Mouse (Mus musculus) embryonic stem cell, embryonic (primary cell): ENCODE measurements around the gene Aff4.

Source experiments
- CTCF ChIA-PET, 4 experiments: fragments of 300-600 bp in 2 of 4; fragments of 350-600 bp in 2 of 4; sonication (Branson Sonifier 250); formaldehyde crosslinking; loops; one replicate each; lab custom pipeline; 2022; ENCODE audit warnings: inconsistent platforms in 2 of 4; lab: Charles Lee
- POLR2A ChIA-PET, 4 experiments: fragments of 300-600 bp in 2 of 4; fragments of 350-600 bp in 2 of 4; sonication (Branson Sonifier 250); formaldehyde crosslinking; loops; one replicate each; lab custom pipeline; 2022; ENCODE audit warnings: antibody characterized with exemption in 4 of 4, inconsistent platforms in 1 of 4; lab: Charles Lee

Gene Aff4

DNA sequence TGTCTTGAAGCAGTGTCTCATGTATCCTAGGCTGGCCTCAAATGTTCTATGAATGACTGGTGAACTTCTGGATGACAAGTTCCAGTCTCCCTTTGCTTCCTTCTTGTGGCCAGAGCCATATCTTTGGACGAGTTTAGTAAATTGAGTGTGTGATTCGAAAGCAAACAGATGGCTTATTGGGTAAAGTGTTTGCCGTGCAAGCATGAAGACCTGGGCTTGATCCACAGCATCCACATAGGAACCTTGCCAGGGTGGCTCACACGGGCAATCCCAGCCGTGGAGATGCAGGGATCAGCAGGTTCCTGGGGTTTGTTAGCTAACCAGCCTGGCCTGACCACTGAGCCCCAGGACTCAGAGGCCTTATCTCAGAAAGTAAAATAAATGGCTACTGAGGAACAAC is 102.4 kb downstream of the Aff4 start:
- CTCF ChIA-PET, result interaction anchor here in 1 of 4 experiments (0.7 kb wide), 1 partner anchor 63 kb away, joined by 3 read pairs; no protein-coding TSS in a partner anchor
- POLR2A ChIA-PET, result interaction anchor here in 1 of 4 experiments (1.2 kb wide), 1 partner anchor 11 kb away, joined by 3 read pairs; no protein-coding TSS in a partner anchor

DNA sequence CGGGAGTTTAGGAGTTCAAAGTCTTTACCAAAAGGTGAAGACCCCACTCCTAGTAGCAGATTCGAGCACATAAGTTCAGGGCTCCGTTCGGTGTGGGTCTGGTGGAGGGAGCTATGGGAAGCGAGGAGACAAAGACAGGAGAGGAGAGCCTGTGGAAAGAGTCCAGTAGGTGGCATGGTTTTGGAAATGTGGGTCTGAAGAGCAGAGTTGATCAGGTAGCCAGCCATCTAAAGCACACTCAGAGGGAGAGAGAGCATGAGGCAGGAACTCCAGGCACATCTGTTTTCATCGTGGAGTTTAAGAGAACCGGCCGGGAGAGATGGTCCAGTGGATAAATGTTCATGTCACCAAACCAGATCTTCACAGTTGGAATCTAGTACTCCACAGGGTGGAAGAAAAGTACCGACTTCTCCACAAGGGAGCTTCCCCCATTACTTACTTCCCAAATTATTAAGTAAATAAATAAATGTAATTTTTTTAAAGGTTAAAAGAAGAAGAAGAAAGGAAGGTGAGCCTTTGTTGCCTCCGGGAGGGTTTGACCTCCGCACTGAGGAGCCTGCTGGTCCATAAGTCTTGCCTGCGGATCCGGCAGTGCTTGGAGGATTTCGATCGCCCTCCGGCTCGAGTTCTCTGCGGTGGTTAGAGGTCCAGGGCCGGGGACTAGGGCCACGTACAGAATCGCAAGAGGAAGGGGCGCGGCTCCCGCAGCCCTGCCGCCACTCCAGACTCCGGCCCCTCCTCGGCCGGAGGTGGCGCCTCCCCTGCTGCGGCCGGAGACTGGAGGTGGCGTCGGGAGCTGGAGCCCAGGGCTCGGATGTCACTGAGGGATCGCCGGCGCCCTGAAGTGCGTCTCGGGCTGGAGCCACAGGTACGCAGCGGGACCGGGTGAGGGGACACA is 106.1 kb downstream of the Aff4 start, which contains the start of the genes Gm10447 and Shroom1:
Gene Gm10447 (minus strand): TSS at position 637 of the 898 bp plus-strand sequence.
Gene Shroom1 (plus strand): TSS at position 732 of the 898 bp plus-strand sequence.
- CTCF ChIA-PET, result interaction anchor here (0.6 to 3.7 kb wide), 36 partner anchors 8 to 293 kb away, joined by 3 to 56 read pairs (median 4); partner anchors contain the start of genes Gm9837 (in 3 of the 4), Gdf9 (in 1 of the 4), Gm9945 (in 1 of the 4) and Sowaha (in 1 of the 4)
- POLR2A ChIA-PET, result interaction anchor here in 3 of 4 experiments (0.6 to 3.5 kb wide), 21 partner anchors 9 to 200 kb away, joined by 3 to 20 read pairs (median 4); partner anchors contain the start of genes Gdf9 (in 2 of the 3), Uqcrq (in 2 of the 3), Gm9837 (in 1 of the 3) and Gm9945 (in 1 of the 3)

DNA sequence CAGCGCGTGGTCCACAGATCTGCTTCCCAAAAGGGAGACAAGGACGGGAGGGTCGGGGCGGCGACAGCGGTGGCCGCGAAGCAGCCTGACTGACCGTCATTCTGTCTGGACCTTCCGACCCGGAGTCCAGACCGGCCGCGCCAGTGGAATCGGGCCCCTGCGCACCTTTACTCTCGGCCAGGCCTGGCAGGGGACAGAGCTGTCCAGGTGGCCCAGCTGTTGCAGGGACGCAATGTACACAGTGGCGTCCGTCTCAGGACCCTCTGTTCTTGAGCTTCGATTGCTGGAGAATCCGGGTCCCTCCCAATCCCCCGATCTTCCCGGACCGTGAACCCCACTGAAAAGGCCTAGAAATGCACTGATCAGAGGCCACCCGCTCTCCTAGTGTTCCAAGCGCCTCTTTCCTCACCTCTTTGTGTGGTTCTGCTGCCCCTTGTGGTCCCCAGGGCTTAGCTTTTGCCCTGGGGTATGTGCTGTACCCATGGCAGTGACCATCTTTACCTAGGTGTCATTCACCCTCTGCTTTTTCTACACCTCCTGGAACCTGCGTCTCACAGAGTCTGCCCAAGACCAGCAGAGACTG is 106.8 kb downstream of the Aff4 start:
- ChIA-PET POLR2A (interaction anchor here in 3 of 4 experiments (0.6 to 3.5 kb wide), 18 partner anchors 8 to 1854 kb away, joined by 3 to 20 read pairs (median 4); partner anchors contain the start of genes Gdf9 (in 2 of the 3), Uqcrq (in 2 of the 3), Gm9837 (in 1 of the 3) and Gm9945 (in 1 of the 3)), CTCF (interaction anchor here (0.6 to 3.7 kb wide), 26 partner anchors 8 to 278 kb away, joined by 3 to 56 read pairs (median 4); partner anchors contain the start of genes Gm9837 (in 3 of the 4), Gdf9 (in 1 of the 4), Gm9945 (in 1 of the 4) and Sowaha (in 1 of the 4))

DNA sequence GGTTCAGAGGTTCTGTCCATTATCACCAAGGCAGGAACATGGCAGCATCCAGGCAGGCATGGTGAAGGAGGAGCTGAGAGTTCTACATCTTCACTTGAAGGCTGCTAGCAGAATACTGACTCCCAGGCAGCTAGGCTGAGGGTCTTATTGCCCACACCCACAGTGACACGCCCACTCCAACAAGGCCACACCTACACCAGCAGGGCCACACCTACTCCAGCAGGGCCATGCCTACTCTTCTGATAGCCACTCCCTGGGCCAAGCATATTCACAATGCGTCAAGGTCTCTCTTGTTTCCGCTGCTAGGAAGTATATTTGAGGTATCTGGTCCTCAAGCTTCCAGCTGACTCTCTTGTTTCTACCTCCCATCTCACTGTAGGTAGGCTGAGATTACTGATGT is 108.4 kb downstream of the Aff4 start:
- ChIA-PET CTCF (interaction anchor here in 2 of 4 experiments (0.6 to 1.1 kb wide), 2 partner anchors 12 to 23 kb away, joined by 4 to 14 read pairs; no protein-coding TSS in a partner anchor), POLR2A (interaction anchor here in 1 of 4 experiments (1.1 to 1.5 kb wide), 4 partner anchors 8 to 48 kb away, joined by 3 to 4 read pairs (median 3); partner anchors contain the start of genes Gdf9 and Uqcrq)

DNA sequence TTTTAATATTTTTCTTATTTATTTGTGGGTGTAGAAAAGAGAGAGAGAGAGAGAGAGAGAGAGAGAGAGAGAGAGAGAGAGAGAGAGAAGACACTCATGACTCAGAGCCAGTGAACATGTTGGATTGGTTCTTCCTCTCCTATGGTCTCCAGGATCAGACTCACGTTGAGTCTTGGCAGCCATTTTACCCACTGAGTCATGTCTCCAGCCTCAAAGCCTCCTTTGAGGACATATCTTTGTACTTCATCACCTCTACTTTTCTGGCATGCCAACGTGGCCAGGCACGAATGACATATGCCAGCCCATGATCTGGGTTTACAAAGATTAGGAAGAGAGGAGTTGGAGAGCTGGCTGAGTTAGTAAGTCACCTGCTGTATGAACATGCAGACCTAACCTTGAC is 109.6 kb downstream of the Aff4 start:
- POLR2A ChIA-PET, result interaction anchor here in 2 of 4 experiments (0.8 to 1.5 kb wide), 3 partner anchors 9 to 200 kb away, joined by 3 read pairs; no protein-coding TSS in a partner anchor

DNA sequence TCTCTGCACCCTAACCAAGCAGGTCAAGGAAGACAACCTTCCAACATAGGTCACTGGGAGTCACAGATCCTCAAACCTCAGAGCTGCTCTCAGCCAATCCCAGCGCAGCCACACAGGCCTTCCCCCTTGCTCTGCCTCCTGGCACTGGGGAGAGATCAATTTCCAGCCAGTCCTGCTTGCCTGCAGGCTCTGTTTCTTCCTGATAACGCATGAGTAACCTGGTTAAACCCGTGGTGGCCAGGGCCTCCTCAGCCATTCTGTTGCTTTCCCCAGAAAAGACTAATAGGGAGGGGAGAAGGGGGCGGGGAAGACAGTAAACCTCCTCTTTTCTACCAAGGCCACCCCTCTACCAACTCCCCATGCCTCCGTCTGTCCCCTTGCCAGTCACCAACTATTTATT is 111.1 kb downstream of the Aff4 start:
- ChIA-PET CTCF (interaction anchor here in 1 of 4 experiments (0.6 kb wide), 1 partner anchor 251 kb away, joined by 4 read pairs; no protein-coding TSS in a partner anchor), POLR2A (interaction anchor here in 1 of 4 experiments (0.5 kb wide), 1 partner anchor 26 kb away, joined by 5 read pairs; no protein-coding TSS in a partner anchor)

More for the DNA sequence above, 109.6 kb downstream of the Aff4 start:
- CTCF ChIA-PET, result interaction anchor here in 3 of 4 experiments (0.7 to 1.3 kb wide), 3 partner anchors 13 to 246 kb away, joined by 3 to 6 read pairs (median 3); partner anchors contain the start of genes Gm9945 (in 1 of the 3) and Sowaha (in 1 of the 3)

DNA sequence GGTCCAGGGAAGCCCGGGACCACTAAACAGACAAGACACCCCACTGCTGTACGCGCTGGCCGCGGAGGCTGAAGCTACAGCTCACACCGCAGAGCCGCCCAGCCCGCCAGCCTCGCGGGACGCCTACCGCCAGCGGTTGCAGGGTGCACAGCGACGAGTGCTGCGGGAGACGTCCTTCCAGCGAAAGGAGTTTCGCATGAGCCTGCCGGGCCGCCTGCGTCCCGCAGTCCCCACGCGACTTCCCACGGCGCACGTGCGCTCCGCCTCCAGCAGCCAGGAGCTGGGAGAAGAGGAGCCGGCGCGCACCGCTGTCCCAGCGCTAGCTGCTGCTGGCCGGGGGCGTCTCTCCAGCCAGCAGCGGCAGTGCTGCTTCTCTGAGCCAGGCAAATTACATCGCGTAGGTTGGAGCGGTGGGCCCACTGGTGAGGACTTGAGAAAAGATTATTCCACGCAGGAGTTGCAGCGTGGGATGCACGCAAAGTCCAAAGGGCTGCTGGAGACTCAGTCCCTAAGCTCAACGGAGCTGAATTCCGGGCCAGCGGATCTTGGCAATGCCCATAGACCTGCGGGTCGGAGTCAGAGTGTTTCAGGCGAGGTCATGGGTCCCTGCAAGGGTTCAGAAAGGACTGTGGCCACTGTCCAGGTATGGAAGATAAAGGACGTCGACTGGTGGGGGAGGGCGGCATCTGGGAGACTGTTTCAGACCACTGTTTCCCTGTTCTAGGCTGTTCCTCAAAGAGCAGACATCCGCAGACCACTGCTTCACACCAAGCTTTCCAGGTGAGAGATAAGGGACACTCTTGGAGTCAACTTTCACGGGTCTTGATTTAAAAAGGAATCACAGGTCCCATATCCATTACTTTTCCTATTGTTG is 113.2 kb downstream of the Aff4 start:
- POLR2A ChIA-PET, result interaction anchor here (0.6 to 3.0 kb wide), 22 partner anchors 7 to 428 kb away, joined by 3 to 20 read pairs (median 4); partner anchors contain the start of genes Gdf9 (in 3 of the 4), Uqcrq (in 2 of the 4), Gm10447 (in 1 of the 4) and Gm9945 (in 1 of the 4)
- CTCF ChIA-PET, result interaction anchor here in 3 of 4 experiments (0.5 to 2.0 kb wide), 16 partner anchors 9 to 273 kb away, joined by 3 to 8 read pairs (median 3); partner anchors contain the start of genes Gm9945 (in 1 of the 3) and Sowaha (in 1 of the 3)

DNA sequence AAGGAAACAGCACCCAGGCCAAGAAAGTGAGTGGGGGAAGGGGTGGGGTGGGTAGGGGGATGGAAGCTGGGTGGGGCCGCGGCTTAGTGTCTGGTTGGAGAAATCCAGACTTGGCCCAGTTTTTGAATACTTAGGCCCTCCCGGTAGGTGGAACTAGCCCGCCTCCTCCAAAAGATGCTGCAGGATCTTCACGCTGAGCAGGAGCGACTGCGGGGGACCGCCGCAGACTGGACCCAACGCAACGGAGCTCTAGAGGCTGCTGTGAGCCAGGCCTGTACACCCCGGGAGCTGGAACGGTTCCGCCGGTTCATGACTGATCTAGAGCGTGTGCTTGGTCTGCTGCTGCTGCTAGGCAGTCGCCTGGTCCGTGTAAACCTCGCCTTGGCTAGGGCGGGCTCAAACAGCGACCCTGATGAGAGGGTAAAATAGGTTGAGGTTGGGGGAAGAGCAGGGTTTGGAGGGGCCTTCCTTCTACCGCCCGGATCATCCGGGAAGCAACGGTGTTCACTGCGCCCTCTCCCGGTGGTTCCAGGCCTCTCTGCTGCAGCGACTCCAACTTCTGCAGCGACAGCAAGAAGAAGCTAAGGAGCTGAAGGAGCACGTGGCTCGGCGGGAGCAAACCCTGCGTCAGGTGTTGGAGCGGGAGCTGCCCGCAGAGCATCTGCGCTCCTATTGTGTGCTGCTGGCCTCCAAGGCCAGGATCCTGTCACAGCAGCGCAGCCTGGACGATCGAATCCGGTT is 115.8 kb downstream of the Aff4 start:
- CTCF ChIA-PET, result interaction anchor here (0.5 to 2.9 kb wide), 91 partner anchors 9 to 646 kb away, joined by 3 to 56 read pairs (median 4); partner anchors contain the start of genes Gm10447 (in 4 of the 4), Shroom1 (in 4 of the 4), Gm9945 (in 3 of the 4) and Sowaha (in 3 of the 4)
- POLR2A ChIA-PET, result interaction anchor here (0.5 to 3.0 kb wide), 28 partner anchors 9 to 320 kb away, joined by 3 to 20 read pairs (median 4); partner anchors contain the start of genes Gm9945 (in 3 of the 4), Shroom1 (in 3 of the 4), Sowaha (in 3 of the 4) and Gdf9 (in 2 of the 4)

DNA sequence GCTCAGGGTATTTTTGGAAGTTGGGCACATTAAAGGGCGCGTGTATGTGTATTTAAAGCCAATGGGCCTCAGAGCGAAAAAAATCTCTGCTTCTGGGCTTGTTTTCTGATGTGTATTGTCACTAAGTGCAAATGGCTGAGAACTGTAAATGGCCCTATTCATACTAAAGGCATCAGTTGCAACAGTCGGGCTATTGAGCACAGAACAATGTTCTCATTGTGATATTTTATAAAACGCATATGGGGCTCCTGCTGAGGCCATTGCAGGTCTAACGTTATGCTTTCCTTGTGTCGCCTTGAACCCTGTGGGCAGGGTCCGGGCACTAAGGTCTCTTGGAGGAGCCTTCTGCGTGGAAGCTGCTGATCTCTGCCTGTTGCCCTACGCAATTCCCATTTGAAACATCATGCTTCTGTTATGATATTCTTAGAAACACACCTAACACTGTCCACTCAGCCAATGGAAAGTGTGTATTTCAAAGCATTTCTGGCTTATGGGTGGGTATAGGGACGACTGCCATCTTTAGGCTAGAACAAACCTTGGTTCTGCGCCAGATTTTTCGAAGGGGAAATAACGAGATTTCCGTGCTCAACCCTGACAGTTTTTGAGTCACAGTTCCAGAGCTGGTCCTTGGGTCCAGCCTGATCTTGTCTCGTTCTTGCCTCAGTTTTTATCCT is 118.8 kb downstream of the Aff4 start:
- POLR2A ChIA-PET, result interaction anchor here in 2 of 4 experiments (0.6 to 1.7 kb wide), 12 partner anchors 9 to 266 kb away, joined by 3 to 11 read pairs (median 3); partner anchors contain the start of genes Gm9945 (in 2 of the 2), Gm10447 (in 1 of the 2), Rad50 (in 1 of the 2) and Shroom1 (in 1 of the 2)
- CTCF ChIA-PET, result interaction anchor here (0.7 to 2.3 kb wide), 43 partner anchors 10 to 462 kb away, joined by 3 to 41 read pairs (median 4); partner anchors contain the start of genes Gm10447 (in 3 of the 4), Gm9945 (in 3 of the 4), Shroom1 (in 3 of the 4) and Sowaha (in 3 of the 4)

DNA sequence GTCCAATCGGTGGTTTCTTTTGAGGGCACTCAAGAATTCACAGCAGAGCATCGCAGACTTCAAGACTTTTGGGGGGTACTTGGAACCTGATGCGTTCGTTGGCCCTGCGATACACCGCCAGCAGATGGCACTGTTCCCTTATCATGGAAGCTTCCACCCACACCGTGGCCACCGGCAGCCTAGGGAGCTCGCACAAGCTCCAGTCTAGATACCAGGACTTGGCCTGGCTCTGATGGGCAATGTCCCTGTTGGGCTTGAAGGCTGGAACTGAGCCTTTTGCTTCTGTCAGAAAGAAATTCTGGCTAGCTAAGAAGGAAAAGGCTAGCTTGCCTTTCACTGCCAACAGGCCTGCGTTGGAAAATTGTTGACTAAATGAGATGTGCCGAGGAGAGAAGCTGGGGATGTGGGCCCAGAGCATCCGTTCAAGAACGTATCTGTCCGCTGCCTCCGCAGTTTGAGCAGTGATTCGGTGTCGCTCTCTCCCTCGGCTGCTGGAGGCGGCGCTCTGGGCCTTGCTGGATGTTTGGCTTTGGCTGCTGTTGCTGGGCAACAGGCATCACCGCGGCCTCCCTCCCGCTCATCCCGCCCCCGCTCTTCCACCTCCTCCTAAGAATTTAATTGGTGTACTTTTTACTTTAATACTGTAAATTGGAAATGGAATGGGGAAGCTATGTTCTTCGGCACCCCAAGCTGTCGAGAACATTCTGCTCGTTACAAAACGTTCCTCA is 119.5 kb downstream of the Aff4 start, which contains the start of gene Gm9837:
Gene Gm9837 (minus strand): TSS at position 512 of the 728 bp plus-strand sequence.
- POLR2A ChIA-PET, result interaction anchor here in 3 of 4 experiments (0.5 to 1.7 kb wide), 12 partner anchors 8 to 266 kb away, joined by 3 to 11 read pairs (median 3); partner anchors contain the start of genes Gm9945 (in 2 of the 3), Gm10447 (in 1 of the 3), Rad50 (in 1 of the 3) and Shroom1 (in 1 of the 3)
- CTCF ChIA-PET, result interaction anchor here (0.5 to 2.3 kb wide), 60 partner anchors 9 to 1783 kb away, joined by 3 to 41 read pairs (median 4); partner anchors contain the start of genes Gm10447 (in 3 of the 4), Gm9945 (in 3 of the 4), Shroom1 (in 3 of the 4) and Sowaha (in 3 of the 4)
